Mouse (Mus musculus) liver, embryonic 13.5 days (tissue): ENCODE data around the gene Tnnt3. TPM values are rescaled to one million over a fixed set of nuclear protein-coding genes. Genes with fewer than 3 reads are reported as not detected.

Experiments used
- ATAC-seq: fragments of 200-750 bp; cut with Nextera tagmentation; 2 replicates; pipeline ENCODE4 v1.8.0; 2017; ENCODE audit warnings: low read depth, mild to moderate bottlenecking, moderate number of reproducible peaks, moderate library complexity
- DNase-seq: peaks from one replicate; pipeline ENCODE4 v3.0.0; 2022
- H3K27ac ChIP-seq: fragments of 300-500 bp; sonication (generic); 2 replicates; pipeline ENCODE4 v1.5.1; 2015; ENCODE audit warnings: moderate library complexity, mild to moderate bottlenecking, inconsistent platforms
- H3K27me3 ChIP-seq: fragments of 300-500 bp; sonication (generic); 2 replicates; pipeline ENCODE4 v1.6.1; 2015; ENCODE audit warnings: mild to moderate bottlenecking, inconsistent platforms
- H3K36me3 ChIP-seq: fragments of 300-500 bp; sonication (generic); 2 replicates; pipeline ENCODE4 v1.6.1; 2015; ENCODE audit warnings: mild to moderate bottlenecking, inconsistent platforms
- H3K4me1 ChIP-seq: fragments of 300-500 bp; sonication (generic); replicated peaks from 2 replicates; pipeline ENCODE4 v1.6.1; 2015; ENCODE audit warnings: inconsistent platforms
- H3K4me2 ChIP-seq: fragments of 300-500 bp; sonication (generic); 2 replicates; pipeline ENCODE4 v1.6.1; 2015; ENCODE audit warnings: inconsistent platforms, mild to moderate bottlenecking, moderate library complexity
- H3K4me3 ChIP-seq: fragments of 300-500 bp; sonication (generic); replicated peaks from 2 replicates; pipeline ENCODE4 v1.5.1; 2015; ENCODE audit warnings: mild to moderate bottlenecking, inconsistent platforms
- H3K9ac ChIP-seq: fragments of 300-500 bp; sonication (generic); 2 replicates; pipeline ENCODE4 v1.6.1; 2015; ENCODE audit warnings: mild to moderate bottlenecking, inconsistent platforms
- H3K9me3 ChIP-seq: fragments of 300-500 bp; sonication (generic); replicated peaks from 2 replicates; pipeline ENCODE4 v1.6.1; 2016; ENCODE audit warnings: inconsistent platforms
- WGBS: fragments of 180-500 bp; shearing (Covaris S2); methylation state at CpG from one replicate; pipeline ENCODE4 v1.1.7; 2015; ENCODE audit not compliant: insufficient replicate concordance; 5-methylcytosine and 5-hydroxymethylcytosine counted together
- polyA plus RNA-seq: library from polyadenylated mRNA; unstranded; fragments of >200 nt; fragmentation: Nextera tagmentation; extraction: Ambion mirVana; gene quantifications from 2 replicates; pipeline ENCODE4 v1.2.1, GENCODE M21; 2015

Gene Tnnt3
- polyA plus RNA-seq, 1 experiment from 2014 or later: 2.6 TPM

GRCm38 (mm10) chr7:142476795-142477452, 21.7 kb upstream of the Tnnt3 start:
- Histone ChIP-seq H3K36me3 (no peaks in the 10 kb centered on the region), H3K4me3 (no peak overlapping the region), H3K4me1 (peaks cover 14% of the 10 kb centered on the region), H3K9me3 (no peaks in the 10 kb centered on the region), H3K9ac (no peak overlapping the region), H3K4me2 (no peak overlapping the region), H3K27ac (no peak overlapping the region), H3K27me3 (no peaks in the 10 kb centered on the region; the same call in 1 of the 2 replicates)
- WGBS: 70% methylated on average over 13 of the region's 13 CpGs
- DNase-seq (no peak), ATAC-seq (no peak)

- H3K4me1 ChIP-seq: peaks cover 16% of the 10 kb centered on the region
- WGBS: 68% methylated on average over 6 of the region's 6 CpGs
- H3K4me3 ChIP-seq: no peak overlapping the region
- H3K9me3 ChIP-seq: no peaks in the 10 kb centered on the region
- H3K27ac ChIP-seq: no peak overlapping the region
- ATAC-seq (no peak), DNase-seq (no peak)
- H3K36me3 ChIP-seq: no peaks in the 10 kb centered on the region
- no peak overlapping the region for H3K4me2 ChIP-seq
- H3K9ac ChIP-seq: no peak overlapping the region
- peaks cover 1% of the 10 kb centered on the region; the same call in 1 of the 2 replicates for H3K27me3 ChIP-seq
Observed at GRCm38 (mm10) chr7:142478001-142478400, 20.6 kb upstream of the Tnnt3 start.

DNA sequence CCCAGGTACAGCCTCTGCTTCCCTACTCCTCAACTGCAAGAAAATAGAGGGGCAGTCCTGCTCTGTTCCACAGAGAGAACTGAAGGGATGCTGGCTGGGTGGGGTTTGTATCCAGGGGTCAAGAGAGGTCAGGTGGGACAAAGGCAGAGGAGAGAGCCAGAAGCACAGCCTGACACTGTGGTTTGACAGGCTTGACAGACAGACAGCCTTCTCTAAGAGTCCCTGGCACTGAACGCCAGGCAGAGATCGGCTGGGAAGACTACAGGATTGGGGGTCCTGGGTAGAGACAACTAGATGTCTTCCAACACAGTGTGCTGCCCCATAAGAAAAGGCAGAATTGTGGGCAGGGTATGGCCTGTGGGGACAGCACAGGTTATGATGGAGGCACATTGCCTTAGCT, 20.1 kb upstream of the Tnnt3 start:
- Histone ChIP-seq H3K4me3 (no peak overlapping the region), H3K9ac (no peak overlapping the region), H3K4me1 (peaks cover 16% of the 10 kb centered on the region), H3K9me3 (no peaks in the 10 kb centered on the region), H3K36me3 (no peaks in the 10 kb centered on the region), H3K27ac (no peak overlapping the region), H3K4me2 (no peak overlapping the region), H3K27me3 (peaks cover 4% of the 10 kb centered on the region; the same call in 1 of the 2 replicates)
- DNase-seq (no peak), ATAC-seq (no peak)
- WGBS: 63% methylated on average over 2 of the region's 2 CpGs

DNA sequence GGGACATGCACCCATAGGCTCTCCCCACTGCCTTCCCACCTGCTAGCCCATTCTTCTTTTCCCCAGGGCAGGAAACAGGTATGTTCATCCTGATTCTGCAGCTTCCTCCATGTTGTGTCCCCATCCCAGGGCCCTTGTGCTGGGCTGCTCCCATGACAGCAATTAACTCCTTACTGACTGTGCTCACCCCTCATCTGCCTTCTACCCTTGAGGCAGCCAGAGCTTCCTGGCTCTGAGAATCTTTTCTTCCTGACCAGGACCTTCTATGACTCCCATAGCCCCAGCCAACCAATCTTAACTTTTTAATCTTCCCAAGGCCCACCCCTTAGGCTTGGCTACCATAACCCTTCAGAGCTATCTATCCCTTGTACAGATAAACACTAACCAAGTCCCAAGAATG, 19.3 kb upstream of the Tnnt3 start:
- H3K9ac ChIP-seq: no peak overlapping the region
- no peak overlapping the region for H3K27ac ChIP-seq
- H3K4me2 ChIP-seq: no peak overlapping the region

GRCm38 (mm10) chr7:142479886-142480285, 18.8 kb upstream of the Tnnt3 start:
- H3K27me3 ChIP-seq: peaks cover 4% of the 10 kb centered on the region; the same call in 1 of the 2 replicates
- H3K4me1 ChIP-seq: peaks cover 16% of the 10 kb centered on the region
- no peak overlapping the region for H3K4me3 ChIP-seq
- 59% methylated on average over 3 of the region's 3 CpGs for WGBS
- no peak overlapping the region for H3K4me2 ChIP-seq
- no peak overlapping the region for H3K9ac ChIP-seq
- H3K9me3 ChIP-seq: no peaks in the 10 kb centered on the region
- ATAC-seq (no peak), DNase-seq (no peak)
- no peak overlapping the region for H3K27ac ChIP-seq
- H3K36me3 ChIP-seq: no peaks in the 10 kb centered on the region

More for the DNA sequence above, 19.3 kb upstream of the Tnnt3 start:
- DNase-seq (no peak), ATAC-seq (no peak)
- Histone ChIP-seq H3K9me3 (no peaks in the 10 kb centered on the region), H3K4me1 (peaks cover 16% of the 10 kb centered on the region), H3K27me3 (peaks cover 4% of the 10 kb centered on the region; the same call in 1 of the 2 replicates), H3K4me3 (no peak overlapping the region), H3K36me3 (no peaks in the 10 kb centered on the region)

DNA sequence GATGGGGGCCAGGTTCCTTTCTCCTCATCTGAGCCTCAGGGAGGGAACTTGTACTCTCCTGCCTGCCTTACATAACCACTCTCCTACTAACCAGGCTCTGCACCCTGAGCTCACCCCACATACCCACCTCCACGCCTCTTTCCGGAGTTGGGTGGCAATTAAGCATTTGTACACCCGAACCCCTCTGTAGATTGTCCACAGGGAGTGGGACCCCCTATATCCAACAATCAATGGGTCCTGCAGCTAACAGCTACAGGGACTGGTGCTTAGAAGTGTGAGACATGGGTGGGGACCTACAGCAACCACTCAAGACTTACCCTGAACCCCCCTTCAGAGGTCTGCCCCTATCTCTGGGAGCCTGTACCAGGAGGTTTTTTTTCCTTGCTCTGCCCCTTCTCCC, 18.0 kb upstream of the Tnnt3 start:
- H3K36me3 ChIP-seq: no peaks in the 10 kb centered on the region
- DNase-seq: no peak
- ATAC-seq: no peak
- peak overlapping the region; percentile 73; the same call in 1 of the 2 replicates for H3K27ac ChIP-seq
- no peak overlapping the region for H3K9ac ChIP-seq
- WGBS: 60% methylated on average over 3 of the region's 3 CpGs
- peaks cover 16% of the 10 kb centered on the region for H3K4me1 ChIP-seq
- H3K9me3 ChIP-seq: no peaks in the 10 kb centered on the region
- H3K27me3 ChIP-seq: peaks cover 6% of the 10 kb centered on the region; the same call in 1 of the 2 replicates
- H3K4me2 ChIP-seq: no peak overlapping the region
- H3K4me3 ChIP-seq: no peak overlapping the region

DNA sequence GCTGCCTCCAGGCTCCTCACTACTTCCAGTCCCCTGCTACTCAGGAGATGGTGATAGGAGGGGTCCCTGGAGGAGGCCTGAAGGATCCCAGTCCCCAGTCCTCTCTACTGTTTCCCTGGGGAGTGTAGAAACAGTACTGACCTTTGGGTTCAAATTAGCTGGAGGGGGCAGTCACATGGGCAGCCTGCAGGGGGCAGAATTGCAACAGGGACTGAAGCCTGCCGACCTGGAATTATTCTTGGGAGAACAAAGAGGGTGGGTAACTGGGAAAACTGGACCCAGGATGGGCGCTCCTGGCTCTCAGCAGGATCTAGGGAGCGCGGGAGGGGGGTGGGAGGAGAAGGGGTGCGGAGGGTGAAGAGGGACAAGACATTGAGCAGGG, 17.5 kb upstream of the Tnnt3 start:
- H3K4me2 ChIP-seq: peak overlapping the region; percentile 41
- peak; percentile 30 for DNase-seq
- peak overlapping the region; percentile 73 for H3K27ac ChIP-seq
- peak; percentile 15; the same call in 1 of the 2 replicates for ATAC-seq
- 15% methylated on average over 5 of the region's 5 CpGs for WGBS
- H3K4me1 ChIP-seq: peaks cover 16% of the 10 kb centered on the region
- peaks cover 8% of the 10 kb centered on the region; the same call in 1 of the 2 replicates for H3K27me3 ChIP-seq
- H3K9ac ChIP-seq: peak overlapping the region; percentile 39; the same call in 1 of the 2 replicates
- no peaks in the 10 kb centered on the region for H3K9me3 ChIP-seq
- no peak overlapping the region for H3K4me3 ChIP-seq
- H3K36me3 ChIP-seq: no peaks in the 10 kb centered on the region

DNA sequence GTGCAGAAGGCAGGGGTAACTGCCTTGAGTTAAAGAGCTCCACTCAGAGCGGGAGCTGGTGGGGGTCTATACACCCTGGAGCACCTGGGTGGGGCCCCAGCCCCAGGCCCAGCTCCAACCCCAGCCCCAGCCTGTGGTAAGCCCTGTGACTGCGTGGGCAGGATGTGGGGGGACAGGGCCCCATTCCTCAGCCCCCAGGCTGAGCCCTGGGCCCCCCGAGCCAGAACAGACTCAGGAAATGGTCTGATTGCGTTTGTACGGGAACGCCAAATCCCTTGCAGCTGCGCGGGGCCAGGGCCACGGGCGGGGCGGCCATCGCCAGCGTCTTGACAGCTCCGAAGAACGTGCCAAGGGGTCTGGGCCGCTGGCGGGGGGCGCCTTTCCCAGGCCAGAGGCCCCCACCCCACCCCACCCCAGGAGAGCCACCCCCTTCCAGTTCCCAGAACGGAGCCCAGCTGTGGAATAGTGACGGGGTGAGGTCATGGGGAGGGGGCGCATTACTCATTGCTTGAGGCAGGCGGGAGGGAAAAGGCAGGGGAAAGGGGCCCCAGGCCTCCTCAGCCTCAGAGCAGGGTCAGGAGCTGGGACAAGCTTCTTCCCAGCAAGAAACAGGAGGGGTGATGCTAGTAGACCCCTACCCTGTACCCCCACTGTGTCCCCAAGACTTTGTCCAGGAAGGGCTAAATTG, 16.9 kb upstream of the Tnnt3 start:
- Histone ChIP-seq H3K4me3 (no peak overlapping the region), H3K4me2 (peak overlapping the region; percentile 41), H3K36me3 (no peaks in the 10 kb centered on the region), H3K27me3 (peaks cover 8% of the 10 kb centered on the region; the same call in 1 of the 2 replicates), H3K27ac (peak overlapping the region; percentile 73), H3K9me3 (no peaks in the 10 kb centered on the region), H3K9ac (peak overlapping the region; percentile 39; the same call in 1 of the 2 replicates), H3K4me1 (peaks cover 16% of the 10 kb centered on the region)
- WGBS: 11% methylated on average over 22 of the region's 22 CpGs
- DNase-seq: no peak
- ATAC-seq: peak; percentile 24

DNA sequence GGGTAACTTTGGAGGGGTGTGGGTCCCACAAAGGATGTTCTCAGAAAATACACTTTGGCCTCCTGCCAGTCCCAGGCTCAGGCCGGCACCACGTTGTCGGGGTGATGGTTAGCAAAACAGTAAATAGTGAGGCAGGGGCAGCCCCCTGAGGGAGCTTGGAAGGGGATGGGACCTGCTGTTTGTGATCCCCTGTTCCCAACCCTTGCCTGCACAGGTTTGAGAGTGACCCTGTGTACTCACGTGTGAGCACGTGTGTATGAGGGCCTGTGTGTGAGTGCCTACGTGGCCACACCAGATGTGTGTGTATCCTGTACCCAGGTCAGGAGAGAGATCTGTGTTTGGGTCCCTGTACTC, 16.4 kb upstream of the Tnnt3 start:
- Histone ChIP-seq H3K36me3 (no peaks in the 10 kb centered on the region), H3K9me3 (no peaks in the 10 kb centered on the region), H3K4me3 (no peak overlapping the region), H3K4me2 (peak overlapping the region; percentile 41; the same call in 1 of the 2 replicates), H3K27ac (peak overlapping the region; percentile 73), H3K4me1 (peaks cover 16% of the 10 kb centered on the region), H3K9ac (no peak overlapping the region), H3K27me3 (peaks cover 8% of the 10 kb centered on the region; the same call in 1 of the 2 replicates)
- WGBS: 45% methylated on average over 6 of the region's 6 CpGs
- ATAC-seq: 0 out of 2 replicates have a peak, but pooled peaks have one; percentile 14
- DNase-seq: no peak

DNA sequence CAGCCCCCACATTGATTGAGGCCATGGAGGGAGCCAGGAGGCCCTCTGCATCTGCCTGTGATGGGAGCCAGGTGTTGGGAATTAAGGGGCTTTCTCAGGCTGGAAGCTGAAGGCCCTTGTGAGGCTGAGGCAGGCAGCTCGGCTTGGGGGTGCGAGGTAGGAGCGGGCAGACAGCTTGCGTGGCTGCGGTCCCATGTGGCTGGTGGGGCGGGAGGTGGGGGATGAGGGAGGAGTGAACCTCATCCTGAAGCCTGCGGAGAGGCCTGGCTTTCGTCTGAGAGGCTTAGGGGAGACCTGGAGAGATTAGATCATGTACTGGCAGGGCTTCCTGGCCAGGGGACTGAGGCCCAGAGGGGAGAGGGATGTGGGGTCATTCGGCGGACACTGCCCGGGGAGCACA, 15.5 kb upstream of the Tnnt3 start:
- Histone ChIP-seq H3K9ac (no peak overlapping the region), H3K4me1 (peaks cover 20% of the 10 kb centered on the region), H3K36me3 (no peaks in the 10 kb centered on the region), H3K27ac (peak overlapping the region; percentile 73; the same call in 1 of the 2 replicates), H3K9me3 (no peaks in the 10 kb centered on the region), H3K4me2 (no peak overlapping the region), H3K4me3 (no peak overlapping the region), H3K27me3 (peaks cover 8% of the 10 kb centered on the region; the same call in 1 of the 2 replicates)
- DNase-seq (no peak), ATAC-seq (no peak)
- 59% methylated on average over 11 of the region's 11 CpGs for WGBS

DNA sequence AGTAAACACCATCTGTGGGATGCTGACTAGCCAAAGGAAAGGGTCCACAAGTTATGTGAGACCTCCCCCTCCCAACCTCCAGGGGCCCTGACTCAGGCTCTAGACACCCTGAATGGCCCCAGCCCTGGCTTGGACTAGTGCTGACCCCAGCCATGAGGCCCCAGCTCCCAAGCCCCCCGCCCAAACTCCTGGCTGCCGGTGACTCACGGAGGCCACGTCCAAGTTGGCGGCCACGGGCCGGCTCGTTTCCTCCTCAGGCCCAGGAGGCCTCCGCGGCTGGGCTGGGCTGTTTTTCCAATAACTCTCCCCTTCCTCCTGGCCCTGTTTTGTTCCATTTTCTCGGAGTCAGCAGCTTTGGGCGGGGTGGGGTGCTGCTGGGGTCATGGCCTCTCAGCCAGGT, 13.9 kb upstream of the Tnnt3 start:
- H3K4me1 ChIP-seq: peaks cover 20% of the 10 kb centered on the region

More for the DNA sequence above, 13.9 kb upstream of the Tnnt3 start:
- DNase-seq (no peak), ATAC-seq (no peak)
- H3K4me3 ChIP-seq: no peak overlapping the region
- no peaks in the 10 kb centered on the region for H3K9me3 ChIP-seq
- no peak overlapping the region for H3K27ac ChIP-seq
- peaks cover 8% of the 10 kb centered on the region; the same call in 1 of the 2 replicates for H3K27me3 ChIP-seq
- WGBS: 48% methylated on average over 12 of the region's 12 CpGs
- no peak overlapping the region for H3K4me2 ChIP-seq
- no peak overlapping the region for H3K9ac ChIP-seq
- no peaks in the 10 kb centered on the region for H3K36me3 ChIP-seq
